In the genomic region with DNA sequence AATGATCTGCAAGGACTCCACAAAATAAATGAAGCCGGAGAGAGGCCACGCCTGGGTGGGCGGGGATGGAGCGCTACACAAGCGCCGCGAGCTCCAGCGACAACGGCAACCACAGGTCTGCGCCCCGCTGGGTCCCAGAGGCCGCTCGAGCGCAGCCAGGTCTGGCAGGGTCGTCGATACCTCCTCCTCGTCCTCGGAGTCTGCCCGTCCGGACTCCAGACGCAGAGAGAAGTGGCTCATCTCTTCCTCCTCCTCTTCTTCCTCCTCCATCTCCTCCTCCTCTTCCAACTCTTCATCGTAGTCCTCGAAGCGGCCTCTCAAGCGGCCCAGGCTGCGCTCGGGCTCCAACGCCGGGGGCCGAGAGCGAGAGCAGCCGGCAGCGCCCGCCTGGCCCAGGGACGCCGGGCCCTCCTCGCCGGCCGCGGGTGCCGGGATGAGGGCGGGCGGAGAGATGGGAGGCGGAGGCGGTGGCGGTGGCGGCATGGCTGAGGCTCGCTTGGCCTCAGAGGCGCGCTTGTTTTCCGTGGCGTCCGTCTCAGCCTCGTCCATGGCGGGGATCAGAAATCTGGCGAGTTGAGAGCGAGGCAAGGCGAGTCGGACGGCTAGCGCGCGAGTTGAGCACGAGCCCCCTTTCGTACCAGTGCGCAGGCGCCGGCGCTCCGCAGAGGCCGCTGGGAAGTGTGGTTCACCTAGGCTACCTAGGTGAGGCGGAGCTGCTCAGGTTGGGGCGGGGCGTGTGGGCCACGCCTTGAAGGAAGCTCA, we compare ENCODE assay signal across 8 mouse cellular contexts. TPM values are rescaled to one million over a fixed set of nuclear protein-coding genes. Genes with fewer than 3 reads are reported as not detected.
DNase-seq lines count a peak whose midpoint lies in the region; ATAC-seq lines count a peak whose summit lies in the region.

A gene (minus strand): TSS at position 636 of the 762 bp plus-strand sequence.

- peaks cover 28% of the 10 kb centered on the region for H3K4me1 ChIP-seq in hindbrain, embryonic 10.5 days (replicated peaks)
- H3K4me1 ChIP-seq in lung, embryonic 16.5 days (replicated peaks; ENCODE audit: control insufficient read depth, insufficient read depth, low read length): peaks cover 12% of the 10 kb centered on the region

- peak; percentile 83 for DNase-seq in Muller cell, postnatal 12 days (ENCODE audit: inconsistent ontology term)
- peak; percentile 86 for DNase-seq in cerebellum, adult 9-10 months
- peak; percentile 86 for DNase-seq in hindbrain, embryonic 10.5 days (ENCODE audit: low spot score)
- peak; percentile 18 for DNase-seq in layer of hippocampus, adult 9-10 months (ENCODE audit: low spot score)
- DNase-seq in ovary, postnatal 10 days (ENCODE audit: low spot score): peak; percentile 57
- DNase-seq in thymus, postnatal 10 days (ENCODE audit: low spot score in 2 of 2): peak; percentile 69 to 77

- WGBS in hindbrain, embryonic 10.5 days: under 1% methylated on average over 75 of the region's 75 CpGs
- WGBS in lung, embryonic 16.5 days: under 1% methylated on average over 64 of the region's 75 CpGs

- H3K4me2 ChIP-seq in lung, embryonic 16.5 days (ENCODE audit: low read depth, low read length): peak within 1 kb of the TSS; percentile 90

- H3K36me3 ChIP-seq in hindbrain, embryonic 10.5 days: peaks cover 30% of the 10 kb centered on the region
- peaks cover 11% of the 10 kb centered on the region; the same call in 1 of the 2 replicates for H3K36me3 ChIP-seq in lung, embryonic 16.5 days (ENCODE audit: control insufficient read depth, insufficient read depth, low read length)

- peak within 1 kb of the TSS; percentile 83 for H3K4me3 ChIP-seq in hindbrain, embryonic 10.5 days
- H3K4me3 ChIP-seq in lung, embryonic 16.5 days (ENCODE audit: low read length): peak within 1 kb of the TSS; percentile 91

- peak within 1 kb of the TSS; percentile 85 for H3K9ac ChIP-seq in lung, embryonic 16.5 days (ENCODE audit: low read length)

- no peaks in the 10 kb centered on the region for H3K9me3 ChIP-seq in hindbrain, embryonic 10.5 days
- H3K9me3 ChIP-seq in lung, embryonic 16.5 days (ENCODE audit: control insufficient read depth, low read length): no peaks in the 10 kb centered on the region

- H3K27me3 ChIP-seq in hindbrain, embryonic 10.5 days (ENCODE audit: insufficient read depth, poor library complexity, severe bottlenecking): no peaks in the 10 kb centered on the region
- no peaks in the 10 kb centered on the region for H3K27me3 ChIP-seq in lung, embryonic 16.5 days (ENCODE audit: control insufficient read depth, insufficient read depth, low read depth, low read length)

- ATAC-seq in frontal cortex, adult (ENCODE audit: low TSS enrichment): peak; percentile 98
- peak; percentile 94 for ATAC-seq in lung, embryonic 16.5 days (ENCODE audit: low read depth)

- peak within 1 kb of the TSS; percentile 96 for H3K27ac ChIP-seq in hindbrain, embryonic 10.5 days
- H3K27ac ChIP-seq in lung, embryonic 16.5 days (ENCODE audit: low read length): peak within 1 kb of the TSS; percentile 93

RNA-seq across cellular contexts. Expression of the gene that starts here (rescaled TPM):
- 28.0 and 35.8 TPM in 2 replicates for polyA plus RNA-seq in hindbrain, embryonic 10.5 days (2016; fragmentation: Nextera tagmentation; extraction: Ambion mirVana)
- polyA plus RNA-seq in lung, embryonic 16.5 days (2015; fragmentation: Nextera tagmentation; extraction: Ambion mirVana): 13.0 and 14.4 TPM in 2 replicates

Comparison
In these comparisons a context has a peak if more than half of its experiments do, and no peak if none do; other contexts are left out.
1. Peak in every context shown above with its lines: DNase-seq, ATAC-seq, H3K4me3 ChIP-seq and H3K27ac ChIP-seq.
2. DNase-seq: peak in every context shown above with its lines; median percentile 86 in cerebellum, adult 9-10 months; 86 in hindbrain, embryonic 10.5 days; 83 in Muller cell, postnatal 12 days; 73 in thymus, postnatal 10 days; 57 in ovary, postnatal 10 days; 18 in layer of hippocampus, adult 9-10 months.